Mouse (Mus musculus) E14TG2a.4 (cell line): ENCODE measurements at regions not wholly inside any gene's neighbourhood (a gene's known extent, or its start where the extent isn't known, plus 50 kb on each side); places are given as distances from the start of the nearest gene placed in this dataset.

Experiments
- CTCF ChIP-seq: conservative IDR thresholded peaks from 2 replicates; pipeline ENCODE4 v1.5.1; 2014; ENCODE audit warnings: low read length
- POU5F1 ChIP-seq: IDR thresholded peaks from 2 replicates; pipeline ENCODE4 v1.6.1; 2014; ENCODE audit warnings: low read length, borderline replicate concordance

DNA sequence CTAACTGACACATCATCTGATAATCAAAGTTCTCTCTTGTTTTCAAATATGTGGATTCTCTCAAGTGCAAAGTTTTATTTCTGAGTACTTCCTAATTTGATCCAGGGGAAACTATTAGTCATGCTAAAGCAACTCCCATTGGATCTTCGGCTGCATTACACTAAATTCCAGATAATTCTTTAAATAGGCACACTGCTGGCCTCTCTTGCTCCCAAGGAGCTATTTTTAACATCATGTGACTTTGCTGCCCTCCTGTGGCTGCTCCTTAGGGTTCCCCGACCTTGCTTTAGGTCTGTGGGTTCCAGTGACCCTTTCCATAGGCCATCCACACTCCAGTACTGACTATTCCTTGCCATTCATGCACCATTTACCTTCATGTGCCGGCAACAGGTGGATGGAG, 230.5 kb upstream of the Gm10295 start:
- peak; percentile 29 for TF ChIP-seq CTCF
- TF ChIP-seq POU5F1, result no peak
